Comparison of ENCODE assay signal across 24 mouse cellular contexts in the genomic region with DNA sequence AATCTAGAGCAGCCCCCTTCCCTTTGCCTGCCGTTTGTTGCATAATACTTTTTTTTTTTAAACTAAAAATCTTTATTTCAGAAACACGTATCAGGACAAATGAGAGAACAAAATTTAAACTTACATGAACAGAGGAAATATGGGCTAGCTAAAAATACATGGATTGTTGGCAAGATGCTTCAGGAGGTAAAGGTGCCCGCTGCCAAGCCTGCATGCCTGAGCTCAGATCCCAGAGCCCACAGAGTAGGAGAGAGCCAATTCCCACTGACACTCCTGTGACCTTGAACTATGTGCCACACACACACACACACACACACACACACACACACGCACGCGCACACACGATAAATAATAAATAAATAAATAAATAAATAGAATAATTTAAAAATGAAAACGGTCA. TPM values are rescaled to one million over a fixed set of nuclear protein-coding genes. Genes with fewer than 3 reads are reported as not detected.
DNase-seq lines count a peak whose midpoint lies in the region; ATAC-seq lines count a peak whose summit lies in the region.
"Had no signal": no experiment of that assay in that cellular context is flagged by ENCODE, and none has a peak within 500 bp of the region (broad histone marks: within the 10 kb centered on the region; RNA-seq: fewer than 3 reads in every experiment).

No protein-coding gene starts in this region.

- H3K4me3 ChIP-seq in midbrain, embryonic 13.5 days (replicated peaks) = no peak overlapping the region
- H3K4me3 ChIP-seq: embryonic facial prominence, embryonic 13.5 days; erythroblast, embryonic 14.5 days; forebrain, embryonic 13.5 days; limb, embryonic 13.5 days; liver, embryonic 12.5 days; midbrain, embryonic 10.5 days; stomach, embryonic 15.5 days had no signal

- no peak for ATAC-seq in cerebellum, adult (ENCODE audit: insufficient number of reproducible peaks, low FRiP score, low TSS enrichment)
- no peak for ATAC-seq in midbrain, embryonic 13.5 days
- ATAC-seq: forebrain, embryonic 13.5 days; inflammation-experienced regulatory T-cells, adult 6 months; liver, embryonic 12.5 days had no signal

- intact Hi-C loops in heart, postnatal 25 days (cut with DNase I) = no loop called here

- no peaks in the 10 kb centered on the region for H3K9me3 ChIP-seq in midbrain, embryonic 13.5 days
- H3K9me3 ChIP-seq: embryonic facial prominence, embryonic 13.5 days; forebrain, embryonic 13.5 days; limb, embryonic 13.5 days; liver, embryonic 12.5 days; midbrain, embryonic 10.5 days; stomach, embryonic 15.5 days had no signal

- no peak overlapping the region for H3K4me2 ChIP-seq in midbrain, embryonic 13.5 days (replicated peaks)
- H3K4me2 ChIP-seq: embryonic facial prominence, embryonic 13.5 days; forebrain, embryonic 13.5 days; hindbrain, embryonic 14.5 days; limb, embryonic 13.5 days; liver, embryonic 12.5 days; stomach, embryonic 15.5 days had no signal

- H3K27me3 ChIP-seq in midbrain, embryonic 13.5 days = no peaks in the 10 kb centered on the region
- H3K27me3 ChIP-seq: embryonic facial prominence, embryonic 13.5 days; forebrain, embryonic 13.5 days; limb, embryonic 13.5 days; liver, embryonic 12.5 days; stomach, embryonic 15.5 days had no signal

- H3K36me3 ChIP-seq in midbrain, embryonic 13.5 days = no peaks in the 10 kb centered on the region
- H3K36me3 ChIP-seq: embryonic facial prominence, embryonic 13.5 days; limb, embryonic 13.5 days; liver, embryonic 12.5 days; midbrain, embryonic 10.5 days; stomach, embryonic 15.5 days had no signal

- no peaks in the 10 kb centered on the region for H3K4me1 ChIP-seq in midbrain, embryonic 13.5 days (replicated peaks)
- H3K4me1 ChIP-seq: embryonic facial prominence, embryonic 13.5 days; limb, embryonic 13.5 days; liver, embryonic 12.5 days; stomach, embryonic 15.5 days had no signal

- no peak overlapping the region for H3K9ac ChIP-seq in midbrain, embryonic 13.5 days (replicated peaks)
- H3K9ac ChIP-seq: embryonic facial prominence, embryonic 13.5 days; forebrain, embryonic 13.5 days; hindbrain, embryonic 14.5 days; limb, embryonic 13.5 days; liver, embryonic 12.5 days; stomach, embryonic 15.5 days had no signal

- peak; percentile 13 for DNase-seq in cerebellum, adult 11 months
- DNase-seq in heart, adult 8-10 months (ENCODE audit: low spot score) = peak; percentile 12
- no peak for DNase-seq in heart, postnatal 25 days (ENCODE audit: low spot score)
- DNase-seq in brain, adult 2 months (ENCODE audit: low read depth, low spot score) = peak; percentile 59
- DNase-seq in cerebellum, postnatal 10 days = peak; percentile 53 to 56
- DNase-seq in urinary bladder, postnatal 25 days (ENCODE audit: low spot score) = no peak
- DNase-seq: embryo, embryonic 11 days; gastrocnemius, postnatal 14 days; kidney, adult 18-20 months; layer of hippocampus, postnatal 36 days; lung, adult 18-20 months; lung, postnatal 10 days; thymus, postnatal 25 days had no signal

- no peak overlapping the region for H3K27ac ChIP-seq in midbrain, embryonic 13.5 days
- H3K27ac ChIP-seq: embryonic facial prominence, embryonic 13.5 days; forebrain, embryonic 13.5 days; hindbrain, embryonic 14.5 days; limb, embryonic 13.5 days; liver, embryonic 12.5 days; midbrain, embryonic 10.5 days; stomach, embryonic 15.5 days had no signal

- WGBS in midbrain, embryonic 13.5 days = 96% methylated on average over 8 of the region's 8 CpGs

RNA-seq across cellular contexts. Expression of a gene that starts 29.0 kb away (rescaled TPM):
- total RNA-seq in heart, adult 8-10 months (2022) = 10 to 100 TPM in 2 of 4 experiments, 1 to 10 TPM in 2; 9.1 to 10.7 (median 10.2) TPM
- total RNA-seq in heart, postnatal 25 days (2021) = 10 to 100 TPM; 10.7 to 12.0 TPM
- 21.3 and 22.5 TPM in 2 replicates for polyA plus RNA-seq in midbrain, embryonic 13.5 days (2015; fragmentation: Nextera tagmentation; extraction: Ambion mirVana)
- polyA plus RNA-seq: erythroblast, embryonic 14.5 days had no signal

Comparison
In these comparisons a context has a peak if more than half of its experiments do, and no peak if none do; other contexts are left out.
1. DNase-seq: peak in cerebellum, adult 11 months (single experiment), heart, adult 8-10 months (single experiment), brain, adult 2 months (single experiment) and cerebellum, postnatal 10 days (2 of 2); none in heart, postnatal 25 days (single experiment) and urinary bladder, postnatal 25 days (single experiment).